Mouse (Mus musculus) MEL-GATA-1-ER (cell line): ENCODE measurements around the gene Ndc1.

ENCODE experiments used
- DNase-seq: peaks from one replicate; pipeline ENCODE4 v3.0.0-alpha.2; 2012; ENCODE audit warnings: low read depth; ENCODE audit errors: extremely low read depth

Gene Ndc1

DNA sequence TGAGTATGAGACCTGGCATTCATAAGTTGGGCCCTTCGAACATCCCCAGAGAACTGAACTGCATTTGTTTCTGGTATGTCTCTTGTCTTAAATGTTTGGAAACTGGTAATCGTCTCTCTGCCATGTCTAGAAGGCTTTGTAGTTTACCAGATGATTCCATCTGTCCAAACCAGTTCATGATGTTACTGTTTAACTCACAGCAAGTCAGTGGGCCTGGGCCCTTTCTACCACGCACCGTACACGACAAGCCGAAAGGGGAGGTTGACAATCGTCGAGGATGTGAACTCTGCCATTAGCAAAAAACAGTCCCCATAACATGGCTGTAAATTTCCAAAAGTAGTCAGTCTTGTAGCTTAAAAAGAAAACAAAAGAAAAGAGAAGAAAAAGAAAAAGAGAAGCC, 71.2 kb downstream of the Ndc1 start:
- DNase-seq = no peak

DNA sequence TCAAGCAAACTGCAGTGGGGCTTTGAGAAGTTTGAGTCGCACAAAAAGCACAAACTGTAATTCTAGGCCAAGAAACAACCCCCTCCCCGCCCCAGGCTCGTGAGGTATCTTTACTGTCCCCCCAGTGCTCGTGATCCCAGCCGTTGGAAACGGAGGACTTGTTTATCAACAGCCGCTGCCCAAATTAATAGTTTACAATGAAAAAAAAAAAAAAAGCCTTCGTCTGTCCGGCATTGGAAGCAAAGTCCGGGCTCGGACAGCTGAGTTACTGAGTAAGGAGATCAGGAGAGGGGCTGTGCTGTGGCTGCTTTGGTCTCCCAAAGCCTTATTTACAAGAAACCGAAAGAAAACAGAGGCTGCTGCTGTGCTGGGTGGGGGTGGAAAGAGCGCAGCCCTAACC, 72.7 kb downstream of the Ndc1 start:
- DNase-seq = no peak

DNA sequence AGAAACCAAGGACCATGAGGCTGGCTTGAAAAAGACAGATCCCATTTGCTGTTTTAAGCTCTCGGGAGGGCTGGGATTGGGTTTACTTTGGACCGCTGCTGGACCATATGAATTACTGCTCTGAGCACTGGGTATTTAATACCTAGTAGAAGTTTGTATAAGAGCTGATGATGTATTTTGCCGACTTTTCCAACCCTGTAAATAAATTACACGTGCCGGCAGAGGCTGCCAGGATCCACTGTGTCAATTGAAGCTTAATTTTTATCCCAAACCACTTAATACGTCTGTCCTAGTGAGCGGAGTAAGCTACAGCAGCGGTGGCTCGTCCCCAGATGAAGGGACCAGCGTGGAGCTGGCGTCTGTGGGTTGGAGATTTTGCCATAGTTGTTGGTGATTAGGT, 74.7 kb downstream of the Ndc1 start:
- no peak for DNase-seq

DNA sequence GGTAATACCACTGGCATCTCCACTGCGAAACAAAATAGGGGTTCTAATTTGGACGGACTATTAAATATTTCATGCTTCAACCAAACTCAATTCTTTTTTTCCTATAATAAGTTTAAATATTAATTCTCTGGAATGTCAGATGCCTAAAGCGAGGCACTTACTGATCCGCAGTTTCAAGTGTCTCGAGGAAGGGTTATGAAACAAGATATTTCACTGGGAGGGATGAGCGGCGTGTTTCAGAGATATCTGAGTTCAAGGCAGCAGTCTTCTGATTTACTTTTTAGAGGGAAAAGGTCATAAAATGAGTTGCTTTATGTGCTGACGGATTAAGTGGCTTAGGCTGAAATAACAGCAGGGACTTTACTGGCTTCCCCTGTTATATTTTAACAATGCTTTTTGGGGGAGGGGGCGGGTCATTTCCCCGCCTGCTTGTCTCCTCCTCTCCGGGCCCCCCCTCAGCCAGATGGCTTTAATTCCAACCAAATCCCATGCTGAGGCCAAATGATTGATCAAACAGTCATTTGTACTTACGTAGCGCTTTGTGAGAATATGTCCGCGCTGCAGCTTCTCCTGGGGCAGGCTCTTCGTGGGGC, 75.4 kb downstream of the Ndc1 start:
- no peak for DNase-seq

DNA sequence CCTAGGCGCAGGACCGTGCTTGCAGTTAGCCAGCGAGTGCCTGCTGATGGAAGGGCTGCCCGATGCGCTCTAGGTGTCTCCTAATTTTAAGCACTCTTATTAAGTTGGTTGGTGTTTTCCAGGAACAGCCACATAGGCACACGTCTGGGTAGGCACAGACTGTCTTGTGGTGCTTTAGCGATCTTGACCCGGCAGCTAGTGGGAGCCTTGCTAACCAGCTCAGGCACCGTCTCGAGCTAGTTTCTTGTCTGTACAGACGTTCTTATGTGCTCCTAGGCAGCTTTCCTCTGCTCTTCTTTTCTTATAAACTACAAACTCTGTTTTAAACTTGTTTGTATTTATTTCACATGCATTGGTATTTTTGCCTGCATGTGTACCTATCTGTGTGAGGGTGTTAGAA, 76.0 kb downstream of the Ndc1 start:
- DNase-seq = no peak

DNA sequence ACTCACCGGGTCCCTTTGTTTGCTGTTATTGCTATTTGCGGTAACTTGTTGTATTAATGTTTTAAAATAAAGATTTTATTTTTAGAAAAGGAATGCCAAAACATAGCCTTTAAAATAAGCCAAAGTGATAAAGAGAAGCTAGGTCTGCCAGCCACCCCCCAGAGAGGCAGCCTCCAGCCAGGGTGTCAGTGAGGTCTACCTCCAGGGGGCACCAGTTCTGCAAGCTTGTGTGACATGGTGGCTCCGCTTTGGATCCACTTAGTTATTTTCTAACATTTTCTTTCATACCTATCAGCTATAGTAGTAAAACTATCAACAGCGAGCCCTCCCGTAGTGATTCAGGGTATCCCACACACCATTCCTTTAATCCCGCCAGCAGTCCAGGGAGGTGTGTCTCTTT, 80.9 kb downstream of the Ndc1 start:
- no peak for DNase-seq

DNA sequence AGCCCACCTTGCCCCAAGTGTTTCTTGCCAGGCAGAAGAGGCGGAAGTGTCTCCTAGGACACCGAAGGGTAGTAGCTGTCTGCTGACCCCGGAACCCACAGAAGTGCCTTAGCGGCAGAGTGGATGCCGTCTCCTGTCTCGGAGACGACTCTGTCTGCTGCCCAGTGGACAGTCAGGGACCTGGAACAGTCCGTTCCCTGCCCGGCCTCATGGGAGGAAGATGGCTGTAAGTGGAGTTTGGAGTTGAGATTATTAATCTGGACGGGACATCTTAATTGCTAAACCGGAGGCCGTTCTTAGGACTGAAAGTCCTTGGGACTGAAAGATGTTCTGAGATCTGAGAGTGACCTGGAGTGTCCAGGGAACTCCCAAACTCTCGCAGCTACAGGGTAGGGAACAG, 81.9 kb downstream of the Ndc1 start:
- DNase-seq = no peak

DNA sequence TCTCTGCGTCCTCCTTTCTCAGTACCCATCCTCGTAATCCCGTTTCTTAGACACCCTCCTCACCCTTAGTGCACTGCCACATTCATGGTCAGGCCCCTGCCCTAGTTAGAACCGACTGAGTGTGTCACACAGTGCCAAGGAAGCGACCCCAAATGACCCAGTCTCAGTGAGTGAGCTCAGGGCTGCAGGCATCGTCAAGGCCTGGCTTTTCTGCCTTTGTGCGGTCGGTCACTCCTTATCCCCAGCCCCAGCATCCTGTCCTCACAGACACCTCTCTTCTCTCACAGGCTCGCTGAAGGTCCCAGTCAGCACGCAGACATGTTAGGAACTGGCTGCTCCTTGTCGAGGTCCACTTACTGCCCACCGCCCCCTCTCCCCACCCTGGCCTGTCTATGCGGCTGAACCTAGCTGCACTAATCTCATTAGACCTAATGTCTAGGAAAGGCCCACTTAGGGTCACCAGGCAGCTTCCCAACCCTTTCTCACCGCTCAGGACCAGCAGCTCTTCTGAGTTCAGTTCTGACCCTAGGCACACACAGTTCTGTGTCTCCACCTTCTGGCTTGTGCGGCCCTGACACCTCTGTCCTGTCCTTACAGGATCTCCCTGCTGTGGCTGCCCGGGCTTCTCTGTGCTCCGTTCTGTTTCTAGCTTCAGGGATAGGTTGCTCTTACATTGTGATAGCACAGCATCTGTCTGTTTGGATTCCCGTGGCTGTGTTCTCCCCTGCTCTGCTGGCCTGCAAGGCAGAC, 84.9 kb downstream of the Ndc1 start:
- DNase-seq = no peak

DNA sequence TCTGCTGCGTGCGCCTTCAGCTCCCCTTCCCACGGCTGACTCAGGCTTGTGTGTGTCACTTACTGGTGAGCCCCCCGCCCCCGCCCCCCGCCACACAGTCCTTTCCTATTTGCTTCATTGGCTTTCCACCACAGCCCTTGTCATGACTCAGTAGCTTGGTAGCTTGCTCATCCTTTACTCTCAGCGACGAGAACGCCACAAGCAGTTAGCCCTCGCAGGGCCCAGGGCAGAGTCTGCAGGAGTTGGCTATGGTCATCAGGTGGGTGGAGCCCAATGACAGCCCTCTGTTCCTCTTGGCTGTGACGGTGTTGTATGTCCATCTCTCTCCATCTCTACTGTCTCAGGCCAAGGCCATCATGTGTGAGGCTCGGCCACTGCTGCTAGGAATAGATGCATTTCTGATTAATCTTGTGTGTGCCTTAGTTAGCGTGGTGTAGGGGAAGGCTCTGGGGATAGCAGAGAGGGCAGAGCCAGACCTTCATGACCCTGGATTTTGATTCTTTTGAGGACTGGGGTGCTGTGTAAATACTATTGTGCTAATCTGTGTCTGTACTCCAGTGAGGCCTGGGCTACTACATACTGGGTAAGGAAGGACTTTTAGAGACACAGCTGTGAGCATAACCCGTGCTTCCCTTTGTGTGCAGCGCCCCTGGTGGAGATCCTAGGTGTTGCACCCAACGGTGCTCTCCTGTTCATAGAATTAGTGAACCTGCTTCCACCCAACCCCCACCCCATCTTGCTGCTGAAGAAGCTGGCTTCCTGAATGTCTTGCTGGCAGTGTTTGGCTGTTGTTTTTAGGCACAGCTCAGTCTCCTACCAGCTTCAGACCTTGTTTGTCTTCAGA, 85.8 kb downstream of the Ndc1 start:
- DNase-seq = peak; percentile 46

DNA sequence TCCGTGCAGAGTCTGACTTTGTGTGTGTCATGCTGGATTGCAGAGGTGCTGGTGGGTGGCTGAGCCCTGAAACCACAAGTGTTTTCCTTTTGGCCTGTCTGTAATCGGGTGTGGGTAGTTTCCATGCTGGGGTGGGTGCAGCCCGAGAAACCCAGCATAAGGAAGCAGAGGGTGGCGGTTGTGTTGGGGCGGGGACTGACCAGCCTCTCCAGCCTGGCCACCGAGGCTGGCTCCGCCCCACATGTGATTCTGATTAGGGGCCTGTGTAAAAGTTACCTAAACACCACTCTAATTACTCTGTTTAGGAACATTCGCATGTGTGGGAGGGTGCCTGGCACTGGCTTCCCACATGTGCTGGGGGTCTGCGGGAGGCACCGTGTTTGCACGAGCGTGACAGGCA, 90.0 kb downstream of the Ndc1 start:
- DNase-seq = no peak

DNA sequence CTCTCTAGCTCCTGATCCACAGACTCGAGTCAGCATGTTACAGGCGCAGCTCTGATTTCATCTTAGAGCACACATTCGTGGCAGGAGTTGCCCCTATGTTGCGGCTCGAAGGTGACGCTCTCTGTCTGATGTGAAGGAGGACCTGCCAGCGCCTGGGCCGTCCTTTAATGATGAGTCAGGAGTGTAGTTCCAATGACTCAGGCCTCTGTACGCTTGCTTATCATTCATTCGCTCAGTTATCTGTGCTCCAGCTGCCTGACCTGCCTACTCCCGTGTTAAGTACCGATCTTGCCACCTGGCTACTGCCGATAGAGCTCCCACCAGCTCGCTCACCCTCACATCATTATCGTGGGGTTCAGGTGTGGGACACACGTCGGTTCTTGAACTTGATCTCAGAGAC, 91.3 kb downstream of the Ndc1 start:
- peak; percentile 20 for DNase-seq

DNA sequence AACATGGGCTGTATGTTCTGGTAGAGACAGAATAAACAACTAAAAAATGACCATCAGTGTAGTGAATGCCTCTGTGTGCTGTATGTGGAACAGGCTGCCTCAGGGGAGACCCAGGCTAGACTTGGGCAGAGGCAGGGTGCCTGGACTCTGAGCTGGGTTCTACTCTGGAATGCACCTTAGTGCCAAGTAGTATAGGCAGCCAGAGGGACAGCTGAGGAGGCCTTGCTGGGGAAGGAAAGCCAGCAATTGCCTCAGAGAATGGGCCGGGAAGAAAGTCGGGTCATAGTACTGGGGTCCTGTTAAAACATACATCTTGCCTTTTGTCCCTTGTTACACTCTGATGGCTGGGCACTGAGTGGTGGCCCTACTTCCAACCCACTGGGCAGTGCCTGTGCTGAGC, 91.9 kb downstream of the Ndc1 start:
- DNase-seq = no peak

DNA sequence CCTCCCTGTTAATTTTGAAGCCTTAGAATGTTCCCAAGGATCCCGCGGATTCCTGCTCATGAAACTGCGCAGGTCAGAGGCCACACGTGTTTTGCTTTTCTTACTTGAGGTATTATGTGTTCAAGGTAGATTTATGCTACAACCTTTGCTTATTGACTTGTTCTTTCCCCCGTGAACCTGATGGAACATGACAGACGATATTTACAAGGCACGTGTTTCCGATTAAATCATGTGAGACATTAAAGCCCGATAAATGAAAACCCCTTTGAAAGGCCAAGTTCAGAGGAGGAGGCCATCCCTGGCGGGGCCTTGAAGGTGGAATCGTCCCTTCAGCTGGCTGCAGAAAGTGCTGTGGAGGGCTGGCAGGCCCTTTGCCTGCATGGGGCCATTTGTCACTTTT, 92.9 kb downstream of the Ndc1 start:
- no peak for DNase-seq
